Mouse (Mus musculus) frontal cortex, postnatal 36 days (tissue): ENCODE measurements around the gene Gm21693.
"Not testable (repeated sequence)": the region's sequence is repeated elsewhere in the genome, so short reads cannot be mapped to it uniquely, and the experiment has no call there.

Experiments used
- DNase-seq, 2 experiments: peaks; one replicate each; pipeline ENCODE4 v3.0.0; 2022; ENCODE audit warnings: low spot score in 2 of 2

Gene Gm21693

GRCm38 (mm10) chrY:3345229-3345628, at the start of gene Gm21693:
Gene Gm21693, minus strand, starts transcription at chrY:3345329.
- not testable (repeated sequence) for DNase-seq

GRCm38 (mm10) chrY:3340661-3341060, 4.5 kb downstream of the Gm21693 start:
- peak; percentile 3 to 7 for DNase-seq

GRCm38 (mm10) chrY:3306349-3306748, 38.8 kb downstream of the Gm21693 start, which contains the start of gene Gm21677:
Gene Gm21677, minus strand, starts transcription at chrY:3306449.
- not testable (repeated sequence) for DNase-seq
